Mouse (Mus musculus): ENCODE results near the gene Stx1b. TPM values are rescaled to one million over a fixed set of nuclear protein-coding genes. Genes with fewer than 3 reads are reported as not detected.
"Not testable (repeated sequence)": the region's sequence is repeated elsewhere in the genome, so short reads cannot be mapped to it uniquely, and the experiment has no call there.

Gene Stx1b
- total and polyA plus RNA-seq, 3 experiments = 0.77 to 3.8 (median 1.1) TPM

GRCm38 (mm10) chr7:127777474-127778266 lies 46.7 kb downstream of the Stx1b start:
- no peaks in the 10 kb centered on the region; the same call in 1 of the 2 replicates for H3K4me1 ChIP-seq (ENCODE audit: control insufficient read depth, insufficient read depth, low read length)
- H3K79me2 ChIP-seq (replicated peaks; ENCODE audit: control insufficient read depth, insufficient read depth, low read length) = 0 out of 2 replicates have a peak, but pooled peaks cover 2% of the 10 kb centered on the region
- TF ChIP-seq EP300 (IDR thresholded peaks at IDR 0.05; ENCODE audit: insufficient read depth, low read depth, low read length) (no peak), CTCF (IDR thresholded peaks at IDR 0.05) (no peak), POLR2A (IDR thresholded peaks at IDR 0.05; ENCODE audit: insufficient read depth, low read depth, low read length) (0 out of 2 replicates have a peak, but pooled peaks have one; percentile 13)
- peak overlapping the region; percentile 99 for H3K27ac ChIP-seq
- H3K36me3 ChIP-seq (ENCODE audit: control insufficient read depth, insufficient read depth, low read length) = peaks cover 6% of the 10 kb centered on the region
- peak overlapping the region; percentile 94 for H3K4me3 ChIP-seq
- no peaks in the 10 kb centered on the region for H3K27me3 ChIP-seq (ENCODE audit: control insufficient read depth, insufficient read depth, low read length)
- 1% methylated on average over 52 of the region's 66 CpGs for WGBS
- peak in 1 of 2 experiments; percentile 75 for DNase-seq
- H3K9ac ChIP-seq (ENCODE audit: low read depth, low read length) = peak overlapping the region; percentile 93
- intact Hi-C loops (cut with DNase I) = loop anchor here (5.0 kb wide), 1 partner anchor 100 kb away; the partner anchor contains the start of genes Zfp646 and Zfp668

GRCm38 (mm10) chr7:127776878-127777473 lies 47.4 kb downstream of the Stx1b start:
- peak; percentile 65; the same call in 1 of the 2 replicates for TF ChIP-seq POLR2A (IDR thresholded peaks at IDR 0.05; ENCODE audit: insufficient read depth, low read depth, low read length)
- no peak for TF ChIP-seq EP300 (IDR thresholded peaks at IDR 0.05; ENCODE audit: insufficient read depth, low read depth, low read length)
- H3K4me3 ChIP-seq = peak overlapping the region; percentile 94
- H3K27ac ChIP-seq = peak overlapping the region; percentile 99
- WGBS = under 1% methylated on average over 51 of the region's 70 CpGs
- H3K79me2 ChIP-seq (replicated peaks; ENCODE audit: control insufficient read depth, insufficient read depth, low read length) = 0 out of 2 replicates have a peak, but pooled peaks cover 2% of the 10 kb centered on the region
- intact Hi-C loops (cut with DNase I) = loop anchor here (5.0 kb wide), 1 partner anchor 100 kb away; the partner anchor contains the start of genes Zfp646 and Zfp668
- H3K9ac ChIP-seq (ENCODE audit: low read depth, low read length) = peak overlapping the region; percentile 93
- peaks cover 6% of the 10 kb centered on the region for H3K36me3 ChIP-seq (ENCODE audit: control insufficient read depth, insufficient read depth, low read length)
- no peaks in the 10 kb centered on the region for H3K27me3 ChIP-seq (ENCODE audit: control insufficient read depth, insufficient read depth, low read length)
- no peaks in the 10 kb centered on the region; the same call in 1 of the 2 replicates for H3K4me1 ChIP-seq (ENCODE audit: control insufficient read depth, insufficient read depth, low read length)
- peak; percentile 96 to 97 for DNase-seq

GRCm38 (mm10) chr7:127776426-127776825 lies 47.9 kb downstream of the Stx1b start, which contains the start of gene Setd1a:
TSS of gene Setd1a (plus strand) at chr7:127776670.
- intact Hi-C loops (cut with DNase I) = loop anchor here (5.0 kb wide), 1 partner anchor 101 kb away; the partner anchor contains the start of genes Zfp646 and Zfp668
- Histone ChIP-seq H3K27me3 (ENCODE audit: control insufficient read depth, insufficient read depth, low read length) (no peaks in the 10 kb centered on the region), H3K4me3 (peak within 1 kb of the TSS; percentile 94), H3K79me2 (replicated peaks; ENCODE audit: control insufficient read depth, insufficient read depth, low read length) (0 out of 2 replicates have a peak, but pooled peaks cover 2% of the 10 kb centered on the region), H3K9ac (ENCODE audit: low read depth, low read length) (peak within 1 kb of the TSS; percentile 93), H3K4me1 (ENCODE audit: control insufficient read depth, insufficient read depth, low read length) (no peaks in the 10 kb centered on the region; the same call in 1 of the 2 replicates), H3K27ac (peak within 1 kb of the TSS; percentile 99), H3K36me3 (ENCODE audit: control insufficient read depth, insufficient read depth, low read length) (peaks cover 4% of the 10 kb centered on the region)
- TF ChIP-seq CTCF (IDR thresholded peaks at IDR 0.05) = no peak
- peak; percentile 30; the same call in 1 of the 2 replicates for TF ChIP-seq EP300 (IDR thresholded peaks at IDR 0.05; ENCODE audit: insufficient read depth, low read depth, low read length)
- TF ChIP-seq POLR2A (IDR thresholded peaks at IDR 0.05; ENCODE audit: insufficient read depth, low read depth, low read length) = peak; percentile 63
- under 1% methylated on average over 23 of the region's 23 CpGs for WGBS
- peak; percentile 88 to 93 for DNase-seq

- intact Hi-C loops (cut with DNase I) = loop anchor here (5.0 kb wide), 1 partner anchor 101 kb away; the partner anchor contains the start of genes Zfp646 and Zfp668
- Histone ChIP-seq H3K4me3 (peak overlapping the region; percentile 94), H3K9ac (ENCODE audit: low read depth, low read length) (peak overlapping the region; percentile 71), H3K27ac (peak overlapping the region; percentile 99)
- H3K36me3 ChIP-seq (ENCODE audit: control insufficient read depth, insufficient read depth, low read length); H3K4me1 ChIP-seq (ENCODE audit: control insufficient read depth, insufficient read depth, low read length); H3K27me3 ChIP-seq (ENCODE audit: control insufficient read depth, insufficient read depth, low read length); H3K79me2 ChIP-seq (replicated peaks; ENCODE audit: control insufficient read depth, insufficient read depth, low read length); DNase-seq: not testable (repeated sequence)
- 68% methylated on average over 7 of the region's 7 CpGs for WGBS
Observed at GRCm38 (mm10) chr7:127775837-127776236, 48.5 kb downstream of the Stx1b start.

- Histone ChIP-seq H3K27ac (no peak overlapping the region), H3K27me3 (ENCODE audit: control insufficient read depth, insufficient read depth, low read length) (no peaks in the 10 kb centered on the region), H3K4me1 (ENCODE audit: control insufficient read depth, insufficient read depth, low read length) (peaks cover 4% of the 10 kb centered on the region; the same call in 1 of the 2 replicates), H3K9ac (ENCODE audit: low read depth, low read length) (no peak overlapping the region), H3K79me2 (replicated peaks; ENCODE audit: control insufficient read depth, insufficient read depth, low read length) (0 out of 2 replicates have a peak, but pooled peaks cover 2% of the 10 kb centered on the region), H3K4me3 (no peak overlapping the region), H3K36me3 (ENCODE audit: control insufficient read depth, insufficient read depth, low read length) (peaks cover 2% of the 10 kb centered on the region)
- WGBS = 41% methylated on average over 9 of the region's 9 CpGs
- intact Hi-C loops (cut with DNase I) = no loop called here
- peak; percentile 53 to 64 for DNase-seq
- peak; percentile 81 for TF ChIP-seq CTCF (IDR thresholded peaks at IDR 0.05)
- TF ChIP-seq EP300 (IDR thresholded peaks at IDR 0.05; ENCODE audit: insufficient read depth, low read depth, low read length) = no peak
Observed at GRCm38 (mm10) chr7:127773664-127774384, 50.5 kb downstream of the Stx1b start.

All from heart, adult 2 months (tissue).